8 mouse cellular contexts compared by ENCODE assay signal in genomic region chr7:142658681-142659180, GRCm38 (mm10). TPM values are rescaled to one million over a fixed set of nuclear protein-coding genes. Genes with fewer than 3 reads are reported as not detected.
DNase-seq lines count a peak whose midpoint lies in the region; ATAC-seq and TF ChIP-seq lines count a peak whose summit lies in the region.

No protein-coding gene starts in this region.

- H3K4me1 ChIP-seq in liver, embryonic 12.5 days, result peaks cover 14% of the 10 kb centered on the region; the same call in 1 of the 2 replicates
- no peaks in the 10 kb centered on the region for H3K4me1 ChIP-seq in stomach, postnatal 0 days (replicated peaks; ENCODE audit: control insufficient read depth, insufficient read depth)

- no peak for TF ChIP-seq EP300 in stomach, postnatal 0 days (optimal IDR thresholded peaks at IDR 0.05)

- H3K4me3 ChIP-seq in liver, embryonic 12.5 days, result peak overlapping the region; percentile 45
- H3K4me3 ChIP-seq in stomach, postnatal 0 days (ENCODE audit: low read depth, low read length), result peak overlapping the region; percentile 56

- no peak for ATAC-seq in liver, embryonic 12.5 days
- peak; percentile 4; the same call in 1 of the 2 replicates for ATAC-seq in stomach, postnatal 0 days (ENCODE audit: low FRiP score, low TSS enrichment)

- no peak for TF ChIP-seq CTCF in stomach, postnatal 0 days (IDR thresholded peaks at IDR 0.05; ENCODE audit: low read depth)

- H3K9ac ChIP-seq in liver, embryonic 12.5 days, result peak overlapping the region; percentile 60
- H3K9ac ChIP-seq in stomach, postnatal 0 days (ENCODE audit: low read length), result peak overlapping the region; percentile 72

- peak; percentile 32 for DNase-seq in gastrocnemius, postnatal 14 days
- no peak for DNase-seq in gastrocnemius, adult 8-10 months (ENCODE audit: low spot score in 2 of 2)
- DNase-seq in thymus, postnatal 14 days, result peak; percentile 28
- no peak for DNase-seq in thymus, postnatal 36 days
- DNase-seq in stomach, postnatal 0 days (ENCODE audit: low spot score), result peak; percentile 42
- no peak for DNase-seq in layer of hippocampus, adult 9-10 months (ENCODE audit: low spot score)
- DNase-seq in left cerebral cortex, adult 18-20 months (ENCODE audit: low spot score in 2 of 2), result no peak

- H3K27ac ChIP-seq in liver, embryonic 12.5 days, result peak overlapping the region; percentile 79
- H3K27ac ChIP-seq in stomach, postnatal 0 days (replicated peaks), result peak overlapping the region; percentile 82

- 0 out of 2 replicates have a peak, but pooled peaks cover 5% of the 10 kb centered on the region for H3K36me3 ChIP-seq in liver, embryonic 12.5 days
- H3K36me3 ChIP-seq in stomach, postnatal 0 days (ENCODE audit: control insufficient read depth, insufficient read depth, low read length), result 0 out of 2 replicates have a peak, but pooled peaks cover 3% of the 10 kb centered on the region

- H3K4me2 ChIP-seq in liver, embryonic 12.5 days, result peak overlapping the region; percentile 55
- peak overlapping the region; percentile 68 for H3K4me2 ChIP-seq in stomach, postnatal 0 days (replicated peaks; ENCODE audit: low read depth)

- H3K27me3 ChIP-seq in liver, embryonic 12.5 days (replicated peaks), result peaks cover 100% of the 10 kb centered on the region
- peaks cover 4% of the 10 kb centered on the region for H3K27me3 ChIP-seq in stomach, postnatal 0 days (ENCODE audit: control insufficient read depth, insufficient read depth, low read length)

- intact Hi-C loops in gastrocnemius, postnatal 14 days (cut with DNase I; ENCODE audit: low total_unique reads), result no loop called here

- WGBS in liver, embryonic 12.5 days (ENCODE audit: insufficient replicate concordance), result 2% methylated on average over 40 of the region's 40 CpGs
- WGBS in stomach, postnatal 0 days, result 1% methylated on average over 27 of the region's 40 CpGs

- H3K9me3 ChIP-seq in liver, embryonic 12.5 days (replicated peaks), result no peaks in the 10 kb centered on the region
- no peaks in the 10 kb centered on the region for H3K9me3 ChIP-seq in stomach, postnatal 0 days (ENCODE audit: control insufficient read depth, low read length)

RNA-seq across cellular contexts. Expression of gene Igf2, which starts 7.9 kb away (rescaled TPM):
- total RNA-seq in gastrocnemius, postnatal 14 days (2021), result 1,000 to 10,000 TPM; 2,828 to 3,358 TPM
- total RNA-seq in gastrocnemius, adult 8-10 months (2022), result 10 to 100 TPM; 15.7 to 28.1 (median 22.3) TPM
- 354 and 377 TPM in 2 replicates for polyA plus RNA-seq in liver, embryonic 12.5 days (2016; fragmentation: Nextera tagmentation; extraction: Ambion mirVana)
- 287 and 390 TPM in 2 replicates for polyA plus RNA-seq in stomach, postnatal 0 days (2015; fragmentation: Nextera tagmentation; extraction: Ambion mirVana)
- 100 to 1,000 TPM; 114 to 115 TPM for total RNA-seq in left cerebral cortex, adult 18-20 months (2021)

RNA-seq across cellular contexts. Expression of gene Gm49394, which starts 11.0 kb away (rescaled TPM):
- under 1 TPM; 0.22 to 0.86 TPM for total RNA-seq in gastrocnemius, postnatal 14 days (2021)
- not detected for total RNA-seq in gastrocnemius, adult 8-10 months (2022)
- polyA plus RNA-seq in liver, embryonic 12.5 days (2016; fragmentation: Nextera tagmentation; extraction: Ambion mirVana), result not detected in 2 replicates
- polyA plus RNA-seq in stomach, postnatal 0 days (2015; fragmentation: Nextera tagmentation; extraction: Ambion mirVana), result not detected in 2 replicates
- total RNA-seq in left cerebral cortex, adult 18-20 months (2021), result under 1 TPM in 1 of 2 experiments, not detected in 1; 0.12 TPM

Comparison
In these comparisons a context has a peak if more than half of its experiments do, and no peak if none do; other contexts are left out.
1. DNase-seq: peak in gastrocnemius, postnatal 14 days (single experiment), thymus, postnatal 14 days (single experiment) and stomach, postnatal 0 days (single experiment); none in gastrocnemius, adult 8-10 months (0 of 2), thymus, postnatal 36 days (0 of 2), layer of hippocampus, adult 9-10 months (single experiment) and left cerebral cortex, adult 18-20 months (0 of 2).
2. RNA of gene Igf2, which starts 7.9 kb away (total RNA-seq): 2,828 to 3,358 TPM in gastrocnemius, postnatal 14 days; 114 to 115 TPM in left cerebral cortex, adult 18-20 months and 15.7 to 28.1 TPM in gastrocnemius, adult 8-10 months; every median in the first group is over 10 times any median in the second.